Mouse (Mus musculus): ENCODE data around the gene Ace. TPM values are rescaled to one million over a fixed set of nuclear protein-coding genes. Genes with fewer than 3 reads are reported as not detected.

The Ace gene
- polyA plus RNA-seq (2012; rRNA removed) = 33.7 and 33.9 TPM in 2 replicates

GRCm38 (mm10) chr11:105967741-105968574 lies at the start of gene Ace:
Gene Ace (plus strand): TSS chr11:105967945.

GRCm38 (mm10) chr11:105952911-105953386 lies 14.8 kb upstream of the Ace start, which contains the start of gene Cyb561:
Gene Cyb561 (minus strand): TSS chr11:105953336.

GRCm38 (mm10) chr11:105994375-105994774 lies 26.6 kb downstream of the Ace start, which contains the start of gene Ace3:
Gene Ace3 (plus strand): TSS chr11:105994675.

GRCm38 (mm10) chr11:106007821-106008220 lies 40.1 kb downstream of the Ace start, which contains the start of gene Kcnh6:
Gene Kcnh6 (plus strand): TSS chr11:106008124.

GRCm38 (mm10) chr11:106036548-106037417 lies 69.0 kb downstream of the Ace start, which contains the start of gene Dcaf7:
Gene Dcaf7 (plus strand): TSS chr11:106036872.

Other genes starting within 250 kb of the Ace start
- 43.9 and 48.1 TPM in 2 replicates for gene Cyb561, start 14.6 kb upstream of the Ace start, polyA plus RNA-seq (2012; rRNA removed)
- gene Ace3, start 26.7 kb downstream of the Ace start, polyA plus RNA-seq (2012; rRNA removed) = not detected in 2 replicates
- 0.41 and 0.78 TPM in 2 replicates for gene Kcnh6, start 40.2 kb downstream of the Ace start, polyA plus RNA-seq (2012; rRNA removed)
- 50.3 and 50.4 TPM in 2 replicates for gene Dcaf7, start 68.9 kb downstream of the Ace start, polyA plus RNA-seq (2012; rRNA removed)
- gene Taco1, start 98.1 kb downstream of the Ace start, polyA plus RNA-seq (2012; rRNA removed) = 13.4 and 14.6 TPM in 2 replicates
- 51.7 and 55.4 TPM in 2 replicates for gene Map3k3, start 116.7 kb downstream of the Ace start, polyA plus RNA-seq (2012; rRNA removed)
- not detected in 2 replicates for gene Gm10840, start 192.9 kb downstream of the Ace start, polyA plus RNA-seq (2012; rRNA removed)
- 26.1 and 32.1 TPM in 2 replicates for gene Limd2, start 192.9 kb downstream of the Ace start, polyA plus RNA-seq (2012; rRNA removed)
- gene Strada, start 234.2 kb downstream of the Ace start, polyA plus RNA-seq (2012; rRNA removed) = 24.5 and 35.7 TPM in 2 replicates
- 9.6 and 9.7 TPM in 2 replicates for gene Ccdc47, start 248.4 kb downstream of the Ace start, polyA plus RNA-seq (2012; rRNA removed)
- gene Ddx42, start 249.0 kb downstream of the Ace start, polyA plus RNA-seq (2012; rRNA removed) = 10.6 and 14.3 TPM in 2 replicates

Measured in ovary, adult 2 months (tissue).